Mouse (Mus musculus): ENCODE results near the gene Fetub. TPM values are rescaled to one million over a fixed set of nuclear protein-coding genes. Genes with fewer than 3 reads are reported as not detected.

Fetub gene
- polyA plus RNA-seq, 1 experiment from 2014 or later = not detected

- H3K9me3 ChIP-seq (ENCODE audit: control insufficient read depth, low read length) = no peaks in the 10 kb centered on the region
- H3K4me1 ChIP-seq (ENCODE audit: control insufficient read depth, insufficient read depth, low read length) = no peaks in the 10 kb centered on the region
- no peaks in the 10 kb centered on the region for H3K36me3 ChIP-seq (ENCODE audit: control insufficient read depth, insufficient read depth, low read length)
- DNase-seq (ENCODE audit: low spot score) (no peak), ATAC-seq (ENCODE audit: insufficient read depth, low FRiP score, low TSS enrichment) (no peak)
- no peak overlapping the region for H3K4me3 ChIP-seq (ENCODE audit: low read depth, low read length)
- H3K27ac ChIP-seq (ENCODE audit: low read depth, low read length) = no peak overlapping the region
- H3K27me3 ChIP-seq (ENCODE audit: control insufficient read depth, insufficient read depth, low read length) = no peaks in the 10 kb centered on the region
- no peak overlapping the region for H3K9ac ChIP-seq (ENCODE audit: low read length)
- no peak overlapping the region for H3K4me2 ChIP-seq (ENCODE audit: low read depth)
These were observed 45.2 kb downstream of the Fetub start for GRCm38 (mm10) chr16:22963293-22963692.

GRCm38 (mm10) chr16:22967383-22968030 is 49.4 kb downstream of the Fetub start:
- Histone ChIP-seq H3K27me3 (ENCODE audit: control insufficient read depth, insufficient read depth, low read length) (no peaks in the 10 kb centered on the region), H3K9me3 (ENCODE audit: control insufficient read depth, low read length) (no peaks in the 10 kb centered on the region), H3K4me3 (ENCODE audit: low read depth, low read length) (no peak overlapping the region), H3K4me2 (ENCODE audit: low read depth) (no peak overlapping the region), H3K27ac (ENCODE audit: low read depth, low read length) (no peak overlapping the region), H3K36me3 (ENCODE audit: control insufficient read depth, insufficient read depth, low read length) (no peaks in the 10 kb centered on the region), H3K9ac (ENCODE audit: low read length) (no peak overlapping the region), H3K4me1 (ENCODE audit: control insufficient read depth, insufficient read depth, low read length) (no peaks in the 10 kb centered on the region)
- ATAC-seq (ENCODE audit: insufficient read depth, low FRiP score, low TSS enrichment) = no peak
- 73% methylated on average over 1 of the region's 1 CpGs for WGBS
- no peak for DNase-seq (ENCODE audit: low spot score)

Other genes with a start within 250 kb of the Fetub start
- gene Crygs, start 106.8 kb upstream of the Fetub start, polyA plus RNA-seq (2014; fragmentation: Nextera tagmentation; extraction: Ambion mirVana) = not detected in 2 replicates
- 32.7 and 35.2 TPM in 2 replicates for gene Tbccd1, start 60.7 kb upstream of the Fetub start, polyA plus RNA-seq (2014; fragmentation: Nextera tagmentation; extraction: Ambion mirVana)
- 117 TPM in 2 replicates for gene Dnajb11, start 60.5 kb upstream of the Fetub start, polyA plus RNA-seq (2014; fragmentation: Nextera tagmentation; extraction: Ambion mirVana)
- gene Ahsg, start 27.1 kb upstream of the Fetub start, polyA plus RNA-seq (2014; fragmentation: Nextera tagmentation; extraction: Ambion mirVana) = not detected in 2 replicates
- 0.19 TPM in 1 of 2 replicates, not detected in the other for gene Hrg, start 32.7 kb downstream of the Fetub start, polyA plus RNA-seq (2014; fragmentation: Nextera tagmentation; extraction: Ambion mirVana)
- 0.36 TPM in 1 of 2 replicates, not detected in the other for gene Kng2, start 111.1 kb downstream of the Fetub start, polyA plus RNA-seq (2014; fragmentation: Nextera tagmentation; extraction: Ambion mirVana)
- gene Kng1, start 139.5 kb downstream of the Fetub start, polyA plus RNA-seq (2014; fragmentation: Nextera tagmentation; extraction: Ambion mirVana) = not detected in 2 replicates
- gene Eif4a2, start 189.1 kb downstream of the Fetub start, polyA plus RNA-seq (2014; fragmentation: Nextera tagmentation; extraction: Ambion mirVana) = 217 and 230 TPM in 2 replicates
- 150 and 184 TPM in 2 replicates for gene Rfc4, start 209.4 kb downstream of the Fetub start, polyA plus RNA-seq (2014; fragmentation: Nextera tagmentation; extraction: Ambion mirVana)
- gene Adipoq, start 228.2 kb downstream of the Fetub start, polyA plus RNA-seq (2014; fragmentation: Nextera tagmentation; extraction: Ambion mirVana) = not detected in 2 replicates